Mouse (Mus musculus) ZHBTc4 (cell line): ENCODE measurements around the gene Ttc30a1.
"Not testable (repeated sequence)": the region's sequence is repeated elsewhere in the genome, so short reads cannot be mapped to it uniquely, and the experiment has no call there.

Source experiments
- DNase-seq: peaks from one replicate; pipeline ENCODE4 v3.0.0-alpha.2; 2011; ENCODE audit warnings: low read depth, low spot score

Gene Ttc30a1

GRCm38 (mm10) chr2:75983091-75983490, 1.3 kb upstream of the Ttc30a1 start:
- DNase-seq: no peak

DNA sequence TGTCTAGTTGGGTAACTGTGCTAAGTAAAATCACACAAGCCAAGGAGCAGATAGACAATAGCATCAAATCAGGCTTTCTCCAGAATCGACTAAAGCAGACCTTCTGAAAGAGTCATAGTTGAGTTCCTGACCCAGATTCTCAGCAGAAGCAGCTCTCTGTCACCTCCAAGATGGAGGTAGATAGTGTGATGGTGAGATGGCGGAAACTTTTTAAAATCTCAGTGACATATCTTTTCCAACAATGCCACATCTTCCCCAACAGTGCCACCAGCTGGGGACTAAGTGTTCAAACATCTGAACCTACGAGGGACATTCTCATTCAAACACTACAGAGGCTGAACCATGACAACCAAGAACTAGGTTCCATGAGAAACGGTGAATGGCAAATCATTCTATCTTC, 859 bp upstream of the Ttc30a1 start:
- no peak for DNase-seq

DNA sequence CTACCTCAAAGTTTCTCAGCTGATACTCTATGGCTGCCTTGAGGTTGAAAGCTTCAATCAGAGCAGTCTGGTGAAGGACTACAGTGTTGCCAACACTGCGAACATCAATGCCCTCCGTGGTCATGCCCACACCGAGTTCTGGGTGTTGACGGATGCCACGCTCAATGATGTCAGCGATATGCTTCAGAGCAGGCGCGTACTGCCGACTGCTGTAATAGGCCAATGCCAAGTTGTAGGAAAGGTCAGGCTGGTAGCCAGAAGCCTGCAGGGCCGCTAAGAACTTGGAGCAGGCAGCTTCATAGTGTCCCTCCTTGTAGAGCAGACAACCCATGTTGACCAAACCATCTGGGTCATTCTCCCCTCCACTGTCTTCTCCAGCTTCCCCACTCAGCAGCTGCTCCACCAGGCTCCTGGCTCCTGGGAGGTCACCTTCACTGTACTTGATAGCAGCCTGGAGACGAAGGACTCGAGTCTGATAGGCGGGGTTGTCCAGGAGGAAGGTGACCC, 781 bp downstream of the Ttc30a1 start:
- DNase-seq: not testable (repeated sequence)

GRCm38 (mm10) chr2:75977752-75978368, 3.9 kb downstream of the Ttc30a1 start, which contains the start of gene Ttc30a2:
TSS of gene Ttc30a2 (minus strand) at chr2:75978170.
- peak; percentile 90 for DNase-seq

DNA sequence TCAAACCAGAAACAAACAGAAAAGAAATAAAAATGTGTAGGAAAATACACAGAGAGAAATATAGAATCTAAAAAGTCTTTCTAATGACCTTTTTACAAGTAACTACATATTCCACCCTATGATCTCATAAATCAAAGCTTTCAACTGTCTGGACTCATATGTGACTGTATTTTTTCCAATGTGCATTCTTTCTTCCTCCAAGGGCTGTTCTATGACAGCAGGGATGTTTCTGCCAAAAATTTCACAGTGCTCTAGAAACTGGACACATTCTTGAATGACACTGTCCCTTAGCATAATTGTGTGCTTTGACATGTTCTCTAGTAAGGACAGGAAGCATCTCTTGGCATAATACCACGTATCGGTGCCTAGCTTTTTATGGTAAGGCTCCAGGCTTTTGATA, 5.7 kb downstream of the Ttc30a1 start:
- DNase-seq: not testable (repeated sequence)

GRCm38 (mm10) chr2:75974131-75974530, 7.6 kb downstream of the Ttc30a1 start:
- no peak for DNase-seq

- DNase-seq: peak; percentile 84
Observed at GRCm38 (mm10) chr2:75964972-75965371, 16.8 kb downstream of the Ttc30a1 start.

DNA sequence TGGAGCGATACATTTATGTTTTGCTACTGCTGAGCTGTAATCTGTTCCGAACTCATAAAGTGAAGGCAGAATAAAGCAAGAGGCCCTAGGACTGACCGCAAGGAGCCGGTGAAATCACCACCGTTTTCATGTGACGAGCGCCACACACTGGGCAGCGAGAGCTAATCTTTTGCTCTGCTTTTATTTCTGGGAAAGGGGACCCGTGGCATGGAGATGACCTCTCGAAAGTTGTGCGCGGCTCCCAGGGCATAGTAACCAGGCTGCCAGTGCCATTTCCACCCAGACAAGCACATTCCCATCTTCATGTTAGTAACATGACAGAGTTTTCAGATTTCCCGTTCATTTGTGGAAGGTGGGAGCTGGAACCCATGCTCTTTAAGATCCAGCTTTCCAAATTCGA, 17.3 kb downstream of the Ttc30a1 start:
- peak; percentile 77 for DNase-seq

DNA sequence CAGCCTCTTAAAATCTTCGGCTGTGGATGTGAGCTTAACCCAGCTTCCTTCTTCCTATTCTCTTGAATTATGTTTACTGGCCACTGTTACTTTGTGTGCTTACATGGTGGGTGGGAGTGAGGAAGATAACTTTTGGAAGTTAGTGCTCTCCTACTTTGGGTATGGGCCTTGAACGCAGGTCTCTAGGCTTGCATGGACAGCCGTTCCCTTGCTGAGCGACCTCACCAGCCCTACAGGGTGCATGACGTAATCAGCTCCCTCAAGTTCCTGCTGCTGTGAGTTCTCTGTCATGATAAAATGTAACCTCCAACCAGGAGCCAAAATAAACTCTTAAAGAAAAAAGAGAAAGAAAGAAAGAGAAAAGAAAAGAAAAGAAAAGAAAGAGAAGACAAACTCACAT, 17.7 kb downstream of the Ttc30a1 start:
- DNase-seq: peak; percentile 21

DNA sequence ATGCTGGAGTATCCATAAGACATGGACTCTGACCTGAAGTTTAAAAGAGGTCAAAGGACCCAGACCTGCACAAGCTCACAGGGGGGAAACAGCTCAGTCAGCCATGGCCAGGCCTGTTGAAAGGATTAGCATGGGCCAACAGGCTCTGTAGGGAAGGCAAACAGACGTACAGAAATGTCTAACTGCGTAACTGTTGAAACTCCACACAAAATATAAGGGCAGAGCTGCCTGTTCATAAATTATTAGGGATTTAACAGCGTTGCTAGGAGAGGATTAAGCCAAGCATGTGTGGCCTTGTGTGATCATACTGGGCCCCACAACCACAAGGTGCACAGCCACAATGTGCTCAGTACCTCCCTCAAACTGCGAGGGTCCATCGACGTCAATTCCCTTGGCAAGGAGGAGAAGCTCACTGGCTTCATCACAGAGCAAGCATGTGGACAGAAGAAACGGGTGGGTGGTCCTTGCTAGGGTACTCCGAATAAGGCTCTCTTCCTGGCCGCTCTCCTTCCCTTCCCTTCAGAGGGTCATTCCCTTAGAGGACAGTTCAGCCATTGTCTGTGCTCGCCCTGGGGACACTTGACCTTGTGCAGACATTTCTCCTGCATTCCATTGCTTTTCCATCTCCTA, 18.4 kb downstream of the Ttc30a1 start:
- DNase-seq: no peak

GRCm38 (mm10) chr2:75960366-75961330, 21.1 kb downstream of the Ttc30a1 start:
- DNase-seq: peak; percentile 95

- DNase-seq: peak; percentile 63
Observed at GRCm38 (mm10) chr2:75959850-75960365, 21.9 kb downstream of the Ttc30a1 start.

DNA sequence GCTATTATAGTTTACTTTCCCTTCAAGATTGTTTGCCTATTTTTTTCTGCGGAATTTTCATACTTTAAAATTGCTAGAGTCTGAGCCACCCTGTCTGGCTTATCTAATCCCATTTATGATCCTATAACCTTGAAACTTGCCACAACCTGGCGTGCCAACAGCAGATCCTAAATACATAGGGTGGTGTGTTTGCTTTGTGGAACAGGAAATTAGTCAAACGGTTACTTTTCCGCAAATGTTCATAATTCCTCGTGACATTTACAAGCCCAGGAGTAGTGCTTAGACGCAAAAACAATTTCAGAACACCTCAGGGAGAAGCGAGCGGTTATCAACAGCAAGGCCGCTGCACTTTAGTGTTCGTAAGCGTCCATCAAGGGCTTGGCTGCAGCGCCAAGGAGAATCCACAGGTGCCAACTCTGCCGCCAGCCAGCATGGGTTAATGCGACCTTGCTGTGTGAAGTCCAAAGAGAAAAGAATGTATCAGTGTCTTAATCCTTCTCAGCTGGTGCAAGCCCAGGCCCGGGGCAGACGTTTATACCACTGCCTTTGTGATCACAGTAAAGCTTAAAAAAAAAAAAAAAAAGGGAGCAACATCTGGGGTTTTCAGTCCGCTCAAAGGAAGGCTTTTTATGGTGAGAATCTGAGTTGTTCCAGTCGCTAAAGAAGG, 22.5 kb downstream of the Ttc30a1 start:
- DNase-seq: peak; percentile 44

DNA sequence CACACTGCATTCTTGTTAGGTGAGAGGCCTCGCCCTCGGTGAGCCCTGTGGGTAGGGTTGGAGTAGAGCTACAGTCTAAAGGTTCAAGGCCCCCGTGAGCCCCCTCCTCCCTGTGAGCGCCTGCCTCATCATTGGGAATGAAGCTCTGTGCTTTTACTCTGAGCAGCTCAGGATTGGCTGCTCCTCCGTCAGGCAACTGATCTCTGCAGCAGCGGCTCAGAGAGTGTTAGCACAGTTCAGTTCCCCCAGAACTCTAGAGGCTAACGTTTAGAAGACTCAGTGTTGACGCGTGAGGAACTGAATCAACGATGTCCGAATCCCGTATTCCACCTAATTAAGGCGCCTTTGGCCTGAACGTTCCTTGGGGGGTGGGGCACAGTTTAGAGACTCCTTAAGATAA, 26.1 kb downstream of the Ttc30a1 start:
- peak; percentile 29 for DNase-seq

- no peak for DNase-seq
Observed at GRCm38 (mm10) chr2:75953320-75953719, 28.4 kb downstream of the Ttc30a1 start.

GRCm38 (mm10) chr2:75950685-75951084, 31.1 kb downstream of the Ttc30a1 start:
- no peak for DNase-seq

GRCm38 (mm10) chr2:75938117-75939063, 43.4 kb downstream of the Ttc30a1 start, which contains the start of gene Ttc30b:
TSS of gene Ttc30b (minus strand) at chr2:75938585.
- peak; percentile 84 for DNase-seq

DNA sequence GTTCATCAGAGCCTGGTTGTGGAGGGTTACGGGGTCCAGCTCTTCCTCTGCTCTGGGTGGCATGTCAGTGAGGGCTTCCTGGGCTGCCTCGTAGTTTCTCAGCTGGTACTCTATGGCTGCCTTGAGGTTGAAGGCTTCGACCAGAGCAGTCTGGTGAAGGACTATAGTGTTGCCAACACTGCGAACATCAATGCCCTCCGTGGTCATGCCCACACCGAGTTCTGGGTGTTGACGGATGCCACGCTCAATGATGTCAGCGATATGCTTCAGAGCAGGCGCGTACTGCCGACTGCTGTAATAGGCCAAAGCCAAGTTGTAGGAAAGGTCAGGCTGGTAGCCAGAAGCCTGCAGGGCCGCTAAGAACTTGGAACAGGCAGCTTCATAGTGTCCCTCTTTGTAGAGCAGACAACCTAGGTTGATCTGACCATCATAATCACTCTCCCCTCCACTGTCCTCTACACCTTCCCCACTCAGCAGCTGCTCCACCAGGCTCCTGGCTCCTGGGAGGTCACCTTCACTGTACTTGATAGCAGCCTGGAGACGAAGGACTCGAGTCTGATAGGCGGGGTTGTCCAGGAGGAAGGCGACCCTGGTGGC, 44.1 kb downstream of the Ttc30a1 start:
- not testable (repeated sequence) for DNase-seq

DNA sequence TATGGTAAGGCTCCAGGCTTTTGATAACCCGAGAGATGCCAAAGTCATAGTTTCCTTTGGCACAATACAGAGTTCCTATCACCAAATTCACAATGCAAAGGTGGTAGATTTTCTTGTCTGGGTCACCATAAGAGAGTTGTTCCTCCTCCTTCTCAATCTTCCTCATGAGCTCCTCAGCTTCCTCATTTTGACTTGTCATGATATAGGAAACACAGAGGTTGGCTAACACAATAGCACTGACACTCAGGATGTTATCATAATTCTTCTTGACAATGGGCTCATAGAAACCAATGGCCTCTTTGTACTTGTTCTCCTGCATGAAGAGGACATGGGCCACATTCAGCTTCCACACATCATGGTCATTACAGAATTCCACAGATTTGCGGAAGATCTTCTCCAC, 45.1 kb downstream of the Ttc30a1 start:
- not testable (repeated sequence) for DNase-seq

DNA sequence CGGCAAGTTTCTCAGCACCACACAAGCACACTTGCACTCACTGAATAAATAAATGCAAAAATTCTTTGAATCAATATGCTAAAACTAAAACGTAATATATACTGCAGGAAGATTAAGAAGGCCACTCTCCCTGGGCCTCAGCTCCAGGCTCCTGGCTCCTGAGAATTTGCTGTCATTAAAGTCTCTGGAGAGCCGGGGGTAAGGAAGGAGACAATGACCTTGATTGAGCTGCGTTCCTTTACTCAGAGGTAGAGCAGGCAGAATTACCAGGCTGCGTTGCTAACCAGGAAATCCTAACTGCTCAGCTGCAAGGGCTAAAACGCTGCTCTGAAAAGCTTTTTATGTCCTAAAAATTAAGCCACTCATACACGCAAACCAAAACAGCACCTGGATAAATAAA, 48.2 kb downstream of the Ttc30a1 start:
- DNase-seq: no peak
